Mouse (Mus musculus): Measurements from ENCODE around the gene Twsg1. TPM values are rescaled to one million over a fixed set of nuclear protein-coding genes. Genes with fewer than 3 reads are reported as not detected.
A peak's percentile ranks its signal among the peaks of the same experiment; 100 is the strongest.
"Not testable (repeated sequence)": the region's sequence is repeated elsewhere in the genome, so short reads cannot be mapped to it uniquely, and the experiment has no call there.

The Twsg1 gene
- polyA plus RNA-seq (2015; fragmentation: Nextera tagmentation; extraction: Ambion mirVana) = 51.2 and 55.5 TPM in 2 replicates

DNA sequence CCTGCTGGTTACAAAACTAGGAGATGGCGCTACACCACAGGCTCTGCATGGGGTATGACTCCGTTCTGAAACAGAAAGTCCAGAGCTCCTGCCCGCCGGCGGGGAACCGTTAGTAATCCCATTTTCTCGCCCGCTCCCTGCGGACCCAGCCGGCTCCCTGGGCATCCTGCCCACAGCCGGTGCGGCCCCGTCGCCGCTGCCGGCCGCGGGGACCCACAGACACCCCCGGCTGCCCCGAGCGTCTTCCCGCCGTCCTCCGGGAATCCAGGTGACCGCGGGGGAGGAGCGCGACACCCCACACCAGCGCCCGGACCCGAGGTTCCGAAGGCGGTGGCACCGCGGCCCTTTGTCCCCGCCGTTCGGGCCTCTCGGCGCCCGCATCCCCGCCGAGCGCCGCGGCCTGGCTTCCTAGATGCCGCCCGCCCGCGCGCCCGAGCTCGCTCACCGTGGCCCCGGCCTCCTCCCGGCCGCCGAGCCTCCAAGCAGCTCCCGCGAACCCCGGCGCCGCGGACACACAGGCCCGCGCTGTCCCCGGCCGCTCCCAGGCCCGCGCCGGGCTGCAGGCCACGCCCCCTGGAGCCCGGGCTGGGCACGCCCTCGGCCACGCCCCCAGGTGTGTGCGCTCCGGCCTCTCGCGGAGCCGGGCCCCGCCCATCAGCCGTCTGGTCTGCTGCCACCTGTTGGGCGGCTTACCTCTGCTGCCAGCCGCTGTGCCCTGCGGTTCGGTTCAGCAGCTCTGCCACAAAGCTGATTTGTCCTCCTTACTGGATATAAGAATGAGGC is at the start of gene Twsg1:
TSS of gene Twsg1 (minus strand) at position 605 of the 783 bp plus-strand sequence.
- ATAC-seq (ENCODE audit: low FRiP score, low read depth) = peak; percentile 96
- Histone ChIP-seq H3K36me3 (peaks cover 20% of the 10 kb centered on the region), H3K27me3 (no peaks in the 10 kb centered on the region), H3K4me1 (replicated peaks) (peaks cover 19% of the 10 kb centered on the region), H3K27ac (replicated peaks) (peak within 1 kb of the TSS; percentile 84), H3K4me2 (peak within 1 kb of the TSS; percentile 71), H3K9me3 (no peaks in the 10 kb centered on the region), H3K9ac (peak within 1 kb of the TSS; percentile 93), H3K4me3 (peak within 1 kb of the TSS; percentile 88)
- WGBS = under 1% methylated on average over 75 of the region's 87 CpGs

DNA sequence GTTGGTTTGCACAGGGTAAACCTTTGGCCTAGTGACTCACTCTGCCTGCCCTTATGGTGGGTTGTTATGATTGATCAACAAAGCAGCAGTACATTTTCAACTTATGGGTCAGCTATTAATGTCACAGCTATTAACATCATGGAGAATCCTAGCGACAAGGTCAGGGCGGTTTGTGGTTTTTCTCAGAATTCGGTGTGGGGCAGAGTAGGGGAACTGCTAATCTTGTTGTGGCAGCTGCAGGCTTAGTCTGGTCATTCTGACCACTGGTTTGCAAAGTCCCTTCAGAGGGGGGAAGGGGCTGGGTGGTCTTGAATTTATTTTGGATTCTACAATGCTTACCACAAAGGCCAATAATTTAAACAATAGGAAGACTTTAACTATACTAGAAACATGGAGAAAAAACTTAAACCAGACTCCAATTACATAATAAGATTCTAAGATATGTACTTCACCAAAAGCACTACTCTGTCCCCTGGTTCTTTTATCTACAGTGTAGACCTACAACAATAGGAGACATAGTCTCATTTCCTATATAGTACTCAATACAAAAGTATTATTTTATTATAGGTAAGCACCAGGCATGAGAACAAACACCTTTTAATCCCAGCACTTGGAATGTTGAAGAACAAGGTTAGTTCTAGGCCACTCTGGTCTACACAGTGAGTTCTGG is 37.3 kb upstream of the Twsg1 start:
- Histone ChIP-seq H3K27ac (replicated peaks) (no peak overlapping the region), H3K4me2 (no peak overlapping the region), H3K9ac (no peak overlapping the region), H3K27me3 (no peaks in the 10 kb centered on the region), H3K4me3 (no peak overlapping the region), H3K36me3 (peaks cover 19% of the 10 kb centered on the region), H3K9me3 (no peaks in the 10 kb centered on the region), H3K4me1 (replicated peaks) (no peaks in the 10 kb centered on the region)
- 94% methylated on average over 3 of the region's 3 CpGs for WGBS
- no peak for ATAC-seq (ENCODE audit: low FRiP score, low read depth)

DNA sequence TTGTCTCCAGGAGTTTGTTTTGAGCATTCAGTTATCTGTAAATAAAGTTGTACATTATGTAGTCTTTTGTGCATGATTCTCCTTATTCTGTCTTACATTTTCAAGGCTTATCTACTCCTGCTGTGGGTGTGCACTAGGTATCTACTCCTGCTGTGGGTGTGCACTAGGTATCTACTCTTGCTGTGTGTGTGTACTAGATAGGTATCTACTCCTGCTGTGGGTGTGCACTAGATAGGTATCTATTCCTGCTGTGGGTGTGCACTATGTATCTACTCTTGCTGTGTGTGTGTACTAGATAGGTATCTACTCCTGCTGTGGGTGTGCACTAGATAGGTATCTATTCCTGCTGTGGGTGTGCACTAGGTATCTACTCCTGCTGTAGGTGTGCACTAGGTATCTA is 25.7 kb upstream of the Twsg1 start:
- not testable (repeated sequence) for ATAC-seq (ENCODE audit: low FRiP score, low read depth); H3K4me2 ChIP-seq

DNA sequence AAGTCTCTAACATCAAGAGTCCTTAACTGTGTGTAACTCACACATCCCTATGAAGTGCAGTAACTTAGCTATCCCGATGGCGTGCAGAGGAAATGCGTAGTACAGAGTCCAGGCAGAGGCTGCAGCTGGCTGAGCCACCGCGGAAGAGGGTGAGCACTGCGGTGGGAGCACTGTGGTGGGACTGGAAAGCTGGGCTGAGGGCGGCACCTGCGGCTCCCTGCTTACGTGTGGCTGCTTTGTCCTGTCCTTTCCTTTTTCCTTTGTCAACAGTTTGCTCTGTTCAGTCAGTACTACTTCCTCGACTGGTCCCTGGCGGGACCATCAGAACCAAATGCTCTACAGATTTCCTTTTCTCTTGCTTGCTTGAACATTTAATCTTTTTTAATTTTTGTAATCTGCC is 16.7 kb upstream of the Twsg1 start:
- no peak for ATAC-seq (ENCODE audit: low FRiP score, low read depth)
- H3K4me2 ChIP-seq = no peak overlapping the region
- H3K36me3 ChIP-seq = peaks cover 7% of the 10 kb centered on the region; the same call in 1 of the 2 replicates
- no peak overlapping the region for H3K9ac ChIP-seq
- H3K4me3 ChIP-seq = no peak overlapping the region
- H3K9me3 ChIP-seq = no peaks in the 10 kb centered on the region
- H3K27ac ChIP-seq (replicated peaks) = no peak overlapping the region
- no peaks in the 10 kb centered on the region for H3K27me3 ChIP-seq
- WGBS = 66% methylated on average over 11 of the region's 11 CpGs
- H3K4me1 ChIP-seq (replicated peaks) = no peaks in the 10 kb centered on the region

More for the DNA sequence above, 25.7 kb upstream of the Twsg1 start:
- not testable (repeated sequence) for H3K27ac ChIP-seq (replicated peaks); H3K27me3 ChIP-seq; H3K4me3 ChIP-seq; H3K9ac ChIP-seq; H3K4me1 ChIP-seq (replicated peaks); H3K9me3 ChIP-seq
- H3K36me3 ChIP-seq = peaks cover 48% of the 10 kb centered on the region

DNA sequence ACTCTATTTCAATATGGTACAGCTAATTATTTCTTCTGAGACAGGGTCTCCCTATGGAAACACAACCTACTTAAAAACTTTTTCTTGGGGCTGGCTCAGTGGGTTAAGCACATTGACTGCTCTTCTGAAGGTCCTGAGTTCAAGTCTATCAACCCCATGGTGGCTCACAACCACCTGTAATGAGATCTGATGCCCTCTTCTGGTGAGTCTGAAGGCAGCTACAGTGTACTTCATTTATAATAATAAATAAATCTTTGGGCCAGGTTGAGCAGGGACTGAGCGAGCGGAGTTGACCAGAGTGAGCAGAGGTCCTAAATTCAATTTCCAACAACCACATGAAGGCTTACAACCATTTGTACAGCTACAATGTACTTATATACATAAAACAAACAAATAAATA is 11.2 kb upstream of the Twsg1 start:
- Histone ChIP-seq H3K9ac (no peak overlapping the region), H3K4me2 (no peak overlapping the region), H3K27me3 (no peaks in the 10 kb centered on the region), H3K4me3 (no peak overlapping the region), H3K9me3 (no peaks in the 10 kb centered on the region), H3K4me1 (replicated peaks) (no peaks in the 10 kb centered on the region), H3K36me3 (no peaks in the 10 kb centered on the region; the same call in 1 of the 2 replicates), H3K27ac (replicated peaks) (no peak overlapping the region)
- WGBS = 98% methylated on average over 2 of the region's 2 CpGs
- no peak for ATAC-seq (ENCODE audit: low FRiP score, low read depth)

DNA sequence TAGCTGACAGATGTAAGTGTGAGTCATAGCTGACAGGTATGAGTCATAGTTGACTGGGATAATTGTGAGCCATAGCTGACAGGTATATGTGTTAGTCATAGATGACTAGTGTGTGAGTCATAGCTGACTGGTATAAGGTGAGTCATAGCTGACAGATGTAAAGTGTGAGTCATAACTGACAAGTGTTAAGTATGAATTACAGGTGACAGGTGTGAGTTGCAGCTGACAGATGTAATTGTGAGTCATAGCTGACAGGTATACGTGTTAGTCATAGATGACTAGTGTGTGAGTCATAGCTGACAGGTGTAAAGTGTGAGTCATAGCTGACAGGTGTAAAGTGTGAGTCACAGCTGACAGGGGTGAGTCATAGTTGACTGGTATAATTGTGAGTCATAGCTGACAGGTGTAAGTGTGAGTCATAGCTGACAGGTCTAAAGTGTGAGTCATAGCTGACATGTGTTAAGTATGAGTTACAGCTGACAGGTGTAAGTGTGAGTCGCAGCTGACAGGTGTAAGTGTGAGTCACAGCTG is 10.6 kb upstream of the Twsg1 start:
- H3K27me3 ChIP-seq = no peaks in the 10 kb centered on the region
- no peak overlapping the region for H3K4me3 ChIP-seq
- H3K9me3 ChIP-seq = no peaks in the 10 kb centered on the region
- H3K27ac ChIP-seq (replicated peaks) = no peak overlapping the region
- H3K4me2 ChIP-seq = no peak overlapping the region
- no peaks in the 10 kb centered on the region; the same call in 1 of the 2 replicates for H3K36me3 ChIP-seq
- H3K4me1 ChIP-seq (replicated peaks) = no peaks in the 10 kb centered on the region
- no peak for ATAC-seq (ENCODE audit: low FRiP score, low read depth)
- 92% methylated on average over 2 of the region's 2 CpGs for WGBS
- H3K9ac ChIP-seq = no peak overlapping the region

DNA sequence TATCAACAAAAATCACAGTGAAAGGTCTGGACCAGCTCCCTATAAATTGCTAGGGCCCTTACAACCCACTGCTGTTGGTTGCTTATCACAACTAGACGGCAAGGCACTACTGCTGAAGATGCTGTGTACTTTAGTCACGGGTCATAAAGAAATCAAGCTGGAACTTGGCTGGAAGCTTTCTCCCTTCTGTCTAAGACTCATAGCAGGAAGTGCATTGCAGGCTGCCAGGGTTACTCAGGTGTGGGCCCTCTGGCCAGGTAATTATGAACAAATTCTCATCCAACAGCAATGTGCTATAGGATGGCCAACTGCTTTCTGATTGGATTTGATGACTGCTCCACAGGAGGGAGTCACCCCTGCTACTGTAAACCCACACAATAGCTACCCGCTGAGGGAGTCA is 8.0 kb upstream of the Twsg1 start:
- no peaks in the 10 kb centered on the region for H3K9me3 ChIP-seq
- no peak overlapping the region for H3K4me2 ChIP-seq
- no peak overlapping the region for H3K4me3 ChIP-seq
- no peaks in the 10 kb centered on the region for H3K36me3 ChIP-seq
- no peaks in the 10 kb centered on the region for H3K27me3 ChIP-seq
- 77% methylated on average over 3 of the region's 3 CpGs for WGBS
- ATAC-seq (ENCODE audit: low FRiP score, low read depth) = no peak
- H3K4me1 ChIP-seq (replicated peaks) = no peaks in the 10 kb centered on the region
- no peak overlapping the region for H3K9ac ChIP-seq
- no peak overlapping the region for H3K27ac ChIP-seq (replicated peaks)

DNA sequence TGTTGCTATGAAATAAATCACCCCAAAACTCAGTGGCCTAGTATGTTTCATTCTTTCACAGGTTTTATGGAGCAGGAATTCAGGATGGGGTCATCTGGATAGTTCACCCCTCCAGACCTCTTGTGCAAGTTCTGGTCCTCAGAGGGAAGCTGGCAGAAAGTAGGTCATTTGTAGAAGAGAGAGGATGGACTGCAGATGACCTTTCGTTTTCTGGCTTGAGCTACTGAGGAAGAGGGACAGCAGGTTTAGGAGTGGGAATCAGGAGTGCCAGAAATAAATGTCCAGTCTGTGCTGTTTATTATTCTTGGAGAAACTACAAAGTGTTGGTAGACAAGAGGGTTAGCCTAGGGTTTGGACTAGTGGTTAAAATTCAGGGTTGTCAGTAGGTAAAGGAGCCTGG is 7.3 kb upstream of the Twsg1 start:
- Histone ChIP-seq H3K27ac (replicated peaks) (no peak overlapping the region), H3K9me3 (no peaks in the 10 kb centered on the region), H3K36me3 (no peaks in the 10 kb centered on the region), H3K27me3 (no peaks in the 10 kb centered on the region), H3K4me3 (no peak overlapping the region), H3K4me1 (replicated peaks) (no peaks in the 10 kb centered on the region), H3K9ac (no peak overlapping the region), H3K4me2 (no peak overlapping the region)
- ATAC-seq (ENCODE audit: low FRiP score, low read depth) = no peak
- WGBS = 82% methylated on average over 1 of the region's 1 CpGs

DNA sequence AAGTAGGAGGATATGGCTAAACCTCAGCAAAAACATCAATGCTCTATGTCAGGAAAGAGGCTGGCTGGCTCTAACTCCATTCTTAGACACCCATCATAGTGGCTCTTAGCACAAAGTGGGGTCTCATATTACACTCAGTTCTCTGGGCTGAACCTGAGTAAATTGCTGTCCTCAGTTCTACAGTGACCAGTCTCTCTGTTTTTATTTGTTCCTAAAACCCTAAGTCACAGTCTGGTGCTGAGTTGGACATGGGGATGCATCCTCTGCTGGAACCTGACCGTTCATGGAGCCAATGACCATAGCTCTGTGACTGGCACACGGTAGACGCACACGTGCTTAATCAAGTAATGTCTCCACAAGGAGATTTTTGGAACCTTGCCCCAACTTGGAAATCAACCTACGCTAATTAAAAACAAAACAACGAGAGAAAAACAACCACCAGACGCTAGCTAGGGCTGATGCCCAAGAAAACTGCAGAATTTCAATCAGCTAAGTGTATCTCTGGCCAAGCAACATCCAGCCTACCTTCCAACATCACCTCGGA is 6.8 kb upstream of the Twsg1 start:
- H3K27ac ChIP-seq (replicated peaks) = no peak overlapping the region
- no peaks in the 10 kb centered on the region for H3K27me3 ChIP-seq
- no peaks in the 10 kb centered on the region for H3K9me3 ChIP-seq
- 75% methylated on average over 8 of the region's 8 CpGs for WGBS
- no peak for ATAC-seq (ENCODE audit: low FRiP score, low read depth)
- no peak overlapping the region for H3K4me2 ChIP-seq
- H3K9ac ChIP-seq = no peak overlapping the region
- no peaks in the 10 kb centered on the region for H3K36me3 ChIP-seq
- no peaks in the 10 kb centered on the region for H3K4me1 ChIP-seq (replicated peaks)
- H3K4me3 ChIP-seq = no peak overlapping the region

DNA sequence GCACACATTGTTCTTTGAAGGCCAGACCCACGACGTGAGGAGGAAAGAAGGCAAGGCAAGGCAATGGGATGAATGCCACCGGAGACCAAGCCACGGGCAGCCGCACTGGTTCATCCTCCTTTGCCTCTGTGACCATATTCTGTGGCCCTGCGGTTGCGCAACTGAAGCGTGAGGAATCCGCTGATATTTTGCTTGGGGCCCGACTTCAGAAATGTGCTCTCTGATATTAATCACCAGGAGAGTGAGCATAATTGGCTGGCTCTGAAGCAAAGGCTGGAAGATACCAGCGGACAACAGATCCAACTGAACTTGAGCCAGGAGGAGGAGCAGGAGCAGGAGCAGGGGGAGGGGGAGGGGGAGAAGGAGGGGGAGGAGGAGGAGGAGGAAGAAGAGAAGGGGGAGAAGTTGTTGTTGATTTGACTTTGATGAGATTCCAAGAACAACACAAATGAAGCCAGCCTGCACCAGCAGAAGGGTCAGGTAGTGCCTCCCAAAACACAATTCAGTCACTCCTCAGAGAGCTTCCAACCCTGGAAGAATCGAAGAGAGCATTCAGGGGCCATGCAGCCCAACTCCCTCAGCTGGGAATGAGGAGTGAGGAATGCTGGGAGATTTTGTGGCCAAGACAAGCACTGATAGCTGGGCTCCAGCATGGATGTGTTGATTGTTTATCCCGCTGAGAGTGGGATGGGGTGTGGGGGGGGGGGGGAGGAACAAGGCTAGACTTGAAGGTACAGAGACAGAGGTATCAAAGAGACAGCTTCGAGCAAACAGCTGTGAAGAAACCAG is 6.2 kb upstream of the Twsg1 start:
- no peaks in the 10 kb centered on the region for H3K4me1 ChIP-seq (replicated peaks)
- WGBS = 72% methylated on average over 14 of the region's 14 CpGs

DNA sequence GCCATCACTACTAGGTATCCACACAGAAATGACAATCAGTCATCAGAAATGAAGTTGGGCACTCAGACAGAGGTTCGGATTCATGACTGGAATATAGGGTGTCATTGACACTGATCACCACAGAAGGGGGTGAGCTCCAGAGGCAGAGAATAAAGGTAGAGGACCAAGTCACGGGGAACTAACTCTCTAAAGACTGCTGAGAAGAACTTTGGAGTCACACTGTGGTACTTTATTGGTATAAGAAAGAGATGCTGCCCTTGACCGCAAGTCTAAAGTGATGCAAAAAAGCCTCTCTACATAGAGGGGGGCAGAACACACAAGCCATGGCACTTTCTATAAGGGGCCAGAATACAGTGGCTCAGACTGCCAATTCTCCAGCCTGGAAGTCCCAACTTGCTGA is 5.1 kb upstream of the Twsg1 start:
- Histone ChIP-seq H3K27me3 (no peaks in the 10 kb centered on the region), H3K4me1 (replicated peaks) (0 out of 2 replicates have a peak, but pooled peaks cover 3% of the 10 kb centered on the region), H3K4me2 (no peak overlapping the region), H3K36me3 (no peaks in the 10 kb centered on the region), H3K27ac (replicated peaks) (no peak overlapping the region), H3K4me3 (no peak overlapping the region), H3K9me3 (no peaks in the 10 kb centered on the region), H3K9ac (no peak overlapping the region)
- 60% methylated on average over 3 of the region's 3 CpGs for WGBS
- ATAC-seq (ENCODE audit: low FRiP score, low read depth) = no peak

More for the DNA sequence above, 6.2 kb upstream of the Twsg1 start:
- no peaks in the 10 kb centered on the region for H3K27me3 ChIP-seq
- 0 out of 2 replicates have a peak, but pooled peaks have one; percentile 6 for ATAC-seq (ENCODE audit: low FRiP score, low read depth)
- H3K4me2 ChIP-seq = no peak overlapping the region
- H3K9me3 ChIP-seq = no peaks in the 10 kb centered on the region
- no peaks in the 10 kb centered on the region for H3K36me3 ChIP-seq
- no peak overlapping the region for H3K4me3 ChIP-seq
- H3K9ac ChIP-seq = no peak overlapping the region
- H3K27ac ChIP-seq (replicated peaks) = no peak overlapping the region

Data from hindbrain, embryonic 15.5 days (tissue).